Mouse (Mus musculus) c-Kit-positive CD71-positive TER-119-positive erythroid progenitor cells, embryonic 14.5 days (primary cell): ENCODE data around the gene Zfp119a.
A peak's percentile ranks its signal among the peaks of the same experiment; 100 is the strongest.

ENCODE experiments used
- DNase-seq: peaks from one replicate; pipeline ENCODE4 v3.0.0-alpha.2; 2013; ENCODE audit warnings: low spot score

The Zfp119a gene

GRCm38 (mm10) chr17:55878636-55879369 lies at the start of gene Zfp119a:
Gene Zfp119a (minus strand): TSS chr17:55878930.
- DNase-seq = peak; percentile 75

GRCm38 (mm10) chr17:55906669-55907068 lies 27.9 kb upstream of the Zfp119a start:
- no peak for DNase-seq

GRCm38 (mm10) chr17:55904131-55904530 lies 25.4 kb upstream of the Zfp119a start:
- no peak for DNase-seq

- no peak for DNase-seq
Observed at GRCm38 (mm10) chr17:55903687-55904086, 25.0 kb upstream of the Zfp119a start.

GRCm38 (mm10) chr17:55903087-55903486 lies 24.4 kb upstream of the Zfp119a start:
- DNase-seq = no peak

- DNase-seq = peak; percentile 20
Observed at GRCm38 (mm10) chr17:55892406-55892955, 13.8 kb upstream of the Zfp119a start.

GRCm38 (mm10) chr17:55884912-55885311 lies 6.2 kb upstream of the Zfp119a start:
- DNase-seq = no peak

GRCm38 (mm10) chr17:55883631-55884030 lies 4.9 kb upstream of the Zfp119a start:
- DNase-seq = no peak

GRCm38 (mm10) chr17:55878282-55878635 lies 471 bp downstream of the Zfp119a start:
- DNase-seq = peak; percentile 26

- no peak for DNase-seq
Observed at GRCm38 (mm10) chr17:55877184-55877583, 1.5 kb downstream of the Zfp119a start.

GRCm38 (mm10) chr17:55843067-55843466 lies 35.7 kb downstream of the Zfp119a start:
- DNase-seq = no peak

GRCm38 (mm10) chr17:55821566-55821965 lies 57.2 kb downstream of the Zfp119a start:
- no peak for DNase-seq

GRCm38 (mm10) chr17:55816853-55817252 lies 61.9 kb downstream of the Zfp119a start:
- DNase-seq = no peak
